Mouse (Mus musculus) liver, embryonic 13.5 days (tissue): ENCODE measurements around the gene Pxk. TPM values are rescaled to one million over a fixed set of nuclear protein-coding genes. Genes with fewer than 3 reads are reported as not detected.
"Not testable (repeated sequence)": the region's sequence is repeated elsewhere in the genome, so short reads cannot be mapped to it uniquely, and the experiment has no call there.

Source experiments
- ATAC-seq: fragments of 200-750 bp; cut with Nextera tagmentation; 2 replicates; pipeline ENCODE4 v1.8.0; 2017; ENCODE audit warnings: low read depth, mild to moderate bottlenecking, moderate number of reproducible peaks, moderate library complexity
- DNase-seq: peaks from one replicate; pipeline ENCODE4 v3.0.0; 2022
- H3K27ac ChIP-seq: fragments of 300-500 bp; sonication (generic); 2 replicates; pipeline ENCODE4 v1.5.1; 2015; ENCODE audit warnings: moderate library complexity, mild to moderate bottlenecking, inconsistent platforms
- H3K27me3 ChIP-seq: fragments of 300-500 bp; sonication (generic); 2 replicates; pipeline ENCODE4 v1.6.1; 2015; ENCODE audit warnings: mild to moderate bottlenecking, inconsistent platforms
- H3K36me3 ChIP-seq: fragments of 300-500 bp; sonication (generic); 2 replicates; pipeline ENCODE4 v1.6.1; 2015; ENCODE audit warnings: mild to moderate bottlenecking, inconsistent platforms
- H3K4me1 ChIP-seq: fragments of 300-500 bp; sonication (generic); replicated peaks from 2 replicates; pipeline ENCODE4 v1.6.1; 2015; ENCODE audit warnings: inconsistent platforms
- H3K4me2 ChIP-seq: fragments of 300-500 bp; sonication (generic); 2 replicates; pipeline ENCODE4 v1.6.1; 2015; ENCODE audit warnings: inconsistent platforms, mild to moderate bottlenecking, moderate library complexity
- H3K4me3 ChIP-seq: fragments of 300-500 bp; sonication (generic); replicated peaks from 2 replicates; pipeline ENCODE4 v1.5.1; 2015; ENCODE audit warnings: mild to moderate bottlenecking, inconsistent platforms
- H3K9ac ChIP-seq: fragments of 300-500 bp; sonication (generic); 2 replicates; pipeline ENCODE4 v1.6.1; 2015; ENCODE audit warnings: mild to moderate bottlenecking, inconsistent platforms
- H3K9me3 ChIP-seq: fragments of 300-500 bp; sonication (generic); replicated peaks from 2 replicates; pipeline ENCODE4 v1.6.1; 2016; ENCODE audit warnings: inconsistent platforms
- WGBS: fragments of 180-500 bp; shearing (Covaris S2); methylation state at CpG from one replicate; pipeline ENCODE4 v1.1.7; 2015; ENCODE audit not compliant: insufficient replicate concordance; 5-methylcytosine and 5-hydroxymethylcytosine counted together
- polyA plus RNA-seq: library from polyadenylated mRNA; unstranded; fragments of >200 nt; fragmentation: Nextera tagmentation; extraction: Ambion mirVana; gene quantifications from 2 replicates; pipeline ENCODE4 v1.2.1, GENCODE M21; 2015

The Pxk gene
- polyA plus RNA-seq, 1 experiment from 2014 or later = 9.7 TPM

DNA sequence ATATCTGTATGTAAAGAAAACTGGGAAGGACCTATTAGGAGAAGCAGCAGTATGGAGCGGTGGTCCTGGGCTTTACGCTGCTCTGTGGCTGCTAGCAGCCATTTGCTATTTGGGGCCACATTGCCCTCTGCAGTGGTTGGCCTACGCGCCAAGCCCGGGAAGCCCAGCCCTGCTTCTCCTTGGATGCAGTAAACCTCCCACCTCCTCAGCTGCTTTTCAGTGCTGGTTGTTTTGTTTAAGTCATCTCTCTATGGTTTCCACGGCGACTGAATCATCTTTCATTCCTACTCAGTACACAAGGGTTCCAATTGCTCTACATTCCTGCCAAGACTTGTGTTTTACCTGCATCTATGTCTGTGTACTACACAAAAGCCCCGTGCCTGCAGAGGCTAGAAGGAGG is 50.8 kb downstream of the Pxk start:
- ATAC-seq (no peak), DNase-seq (no peak)
- Histone ChIP-seq H3K27ac (no peak overlapping the region), H3K36me3 (peaks cover 23% of the 10 kb centered on the region), H3K9me3 (no peaks in the 10 kb centered on the region), H3K27me3 (no peaks in the 10 kb centered on the region), H3K4me3 (no peak overlapping the region), H3K9ac (no peak overlapping the region), H3K4me1 (no peaks in the 10 kb centered on the region), H3K4me2 (no peak overlapping the region)
- 79% methylated on average over 8 of the region's 8 CpGs for WGBS

DNA sequence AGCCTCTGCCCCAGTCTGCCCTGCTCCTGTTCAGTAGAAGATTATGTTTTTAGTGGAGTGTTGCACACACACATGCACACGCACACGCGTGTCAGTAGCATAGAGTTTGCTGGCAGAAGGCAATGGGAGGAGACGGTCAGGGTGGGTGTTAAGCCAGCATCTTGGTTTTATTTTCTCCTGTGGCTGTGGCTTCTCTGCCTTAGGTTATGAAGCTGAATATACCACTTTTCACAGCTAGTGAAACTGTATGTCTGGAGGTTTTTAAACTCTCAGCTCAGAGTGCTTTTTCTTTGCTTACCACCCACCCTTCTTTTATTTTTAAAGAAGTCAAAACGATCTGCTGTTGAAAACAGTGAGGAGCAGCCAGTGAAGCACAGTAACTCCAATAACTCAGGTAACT is 53.7 kb downstream of the Pxk start:
- no peak for DNase-seq
- H3K9me3 ChIP-seq = no peaks in the 10 kb centered on the region
- H3K4me1 ChIP-seq = no peaks in the 10 kb centered on the region
- no peaks in the 10 kb centered on the region for H3K27me3 ChIP-seq
- H3K4me2 ChIP-seq = no peak overlapping the region
- peaks cover 7% of the 10 kb centered on the region for H3K36me3 ChIP-seq
- no peak overlapping the region for H3K4me3 ChIP-seq
- H3K27ac ChIP-seq = no peak overlapping the region
- H3K9ac ChIP-seq = no peak overlapping the region
- 83% methylated on average over 5 of the region's 5 CpGs for WGBS
- ATAC-seq = no peak

DNA sequence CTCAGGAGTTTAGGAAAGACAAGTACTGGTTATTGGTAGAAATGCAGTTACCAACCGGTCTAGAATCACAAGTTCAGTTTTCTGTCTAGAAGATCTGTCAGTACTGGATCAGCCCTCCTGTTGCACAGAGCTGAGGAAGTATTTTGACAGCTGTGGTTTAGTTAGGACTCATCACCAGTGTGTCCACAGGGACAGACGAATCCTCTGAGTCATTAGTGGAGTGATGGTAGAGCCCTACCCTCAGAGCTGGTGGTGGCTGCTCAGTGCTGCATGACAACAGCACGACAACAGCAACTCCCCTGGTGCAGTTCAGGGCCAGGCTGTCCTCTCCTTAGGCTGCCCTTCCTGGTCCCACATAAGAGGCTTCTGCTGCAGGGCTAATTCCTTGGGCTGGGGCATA is 56.1 kb downstream of the Pxk start:
- H3K4me1 ChIP-seq = no peaks in the 10 kb centered on the region
- ATAC-seq (0 out of 2 replicates have a peak, but pooled peaks have one; percentile 34), DNase-seq (no peak)
- 37% methylated on average over 3 of the region's 3 CpGs for WGBS
- no peak overlapping the region for H3K9ac ChIP-seq
- no peak overlapping the region for H3K4me2 ChIP-seq
- H3K9me3 ChIP-seq = no peaks in the 10 kb centered on the region
- no peaks in the 10 kb centered on the region for H3K27me3 ChIP-seq
- no peak overlapping the region for H3K27ac ChIP-seq
- H3K36me3 ChIP-seq = peaks cover 7% of the 10 kb centered on the region; the same call in 1 of the 2 replicates
- no peak overlapping the region for H3K4me3 ChIP-seq

DNA sequence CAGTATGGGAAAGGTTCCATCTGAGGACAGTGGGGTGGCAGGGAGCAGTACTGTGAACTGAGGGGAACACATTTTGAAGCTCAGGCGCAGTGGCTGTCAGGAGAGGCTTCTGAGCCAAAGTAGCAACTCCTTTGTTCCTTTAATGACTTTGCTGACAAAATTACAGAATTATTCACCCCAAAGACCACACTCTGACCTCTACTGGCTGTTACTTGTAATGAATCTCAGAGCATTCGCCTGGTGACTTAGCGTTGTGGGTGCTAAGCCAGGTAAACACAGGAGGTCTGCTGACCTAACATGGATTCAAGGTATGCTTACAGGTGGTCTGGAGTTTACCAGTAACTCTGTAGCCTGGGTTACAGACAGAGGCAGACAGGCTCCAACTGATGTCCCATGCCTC is 58.9 kb downstream of the Pxk start:
- no peak for DNase-seq
- whole genome bisulfite sequencing = 47% methylated on average over 3 of the region's 3 CpGs
- no peaks in the 10 kb centered on the region for H3K27me3 ChIP-seq
- H3K4me1 ChIP-seq = no peaks in the 10 kb centered on the region
- no peaks in the 10 kb centered on the region for H3K9me3 ChIP-seq
- H3K4me2 ChIP-seq = no peak overlapping the region
- peaks cover 7% of the 10 kb centered on the region for H3K36me3 ChIP-seq
- no peak overlapping the region for H3K9ac ChIP-seq
- ATAC-seq = no peak
- H3K27ac ChIP-seq = no peak overlapping the region
- no peak overlapping the region for H3K4me3 ChIP-seq

DNA sequence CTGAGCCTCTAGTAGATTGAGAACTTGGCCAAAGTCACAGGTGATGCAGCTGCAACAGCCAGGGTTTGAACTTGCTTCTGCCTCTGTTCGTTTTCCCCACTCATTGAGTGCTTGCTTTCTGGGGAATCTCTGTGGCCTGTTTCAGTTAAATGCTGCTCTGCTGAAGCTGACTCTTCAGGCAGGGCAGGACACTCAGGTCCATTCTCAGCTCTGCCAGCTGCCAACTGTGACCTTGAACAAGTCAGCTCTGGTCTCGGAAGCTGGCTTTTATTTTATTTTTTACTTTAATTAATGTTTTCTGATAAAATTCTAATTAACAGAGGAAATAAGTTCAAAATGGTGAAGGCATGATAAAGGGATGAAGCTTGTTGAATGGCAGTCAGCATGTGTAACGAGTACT is 60.7 kb downstream of the Pxk start:
- Histone ChIP-seq H3K27ac (no peak overlapping the region), H3K4me1 (no peaks in the 10 kb centered on the region), H3K27me3 (no peaks in the 10 kb centered on the region), H3K9me3 (no peaks in the 10 kb centered on the region), H3K4me3 (no peak overlapping the region), H3K36me3 (peaks cover 18% of the 10 kb centered on the region), H3K9ac (no peak overlapping the region), H3K4me2 (no peak overlapping the region)
- no peak for DNase-seq
- WGBS = 71% methylated on average over 3 of the region's 3 CpGs
- ATAC-seq = no peak

DNA sequence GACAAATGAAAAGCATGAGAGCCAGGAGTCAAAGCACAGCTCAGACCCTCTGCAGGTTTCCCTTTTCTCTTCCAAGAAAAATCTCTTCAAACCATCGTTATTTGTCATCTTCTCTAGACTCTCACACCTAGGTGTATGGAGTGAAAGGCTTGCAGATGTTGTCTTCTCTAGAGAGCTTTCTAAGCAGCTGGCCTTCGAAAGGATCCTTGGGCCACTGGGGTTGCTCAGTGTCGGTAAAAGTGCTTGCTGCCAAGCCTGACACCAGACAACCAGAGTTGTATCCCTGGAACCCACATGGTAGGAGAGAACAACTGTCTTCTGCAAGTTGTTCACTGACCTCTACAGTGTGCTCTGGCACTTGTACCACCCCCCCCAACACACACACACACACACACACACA is 61.1 kb downstream of the Pxk start:
- Histone ChIP-seq H3K4me1 (no peaks in the 10 kb centered on the region), H3K27me3 (no peaks in the 10 kb centered on the region), H3K4me3 (no peak overlapping the region), H3K9ac (no peak overlapping the region), H3K36me3 (peaks cover 22% of the 10 kb centered on the region), H3K4me2 (no peak overlapping the region), H3K27ac (no peak overlapping the region), H3K9me3 (no peaks in the 10 kb centered on the region)
- whole genome bisulfite sequencing = 71% methylated on average over 3 of the region's 3 CpGs
- ATAC-seq = no peak
- no peak for DNase-seq

DNA sequence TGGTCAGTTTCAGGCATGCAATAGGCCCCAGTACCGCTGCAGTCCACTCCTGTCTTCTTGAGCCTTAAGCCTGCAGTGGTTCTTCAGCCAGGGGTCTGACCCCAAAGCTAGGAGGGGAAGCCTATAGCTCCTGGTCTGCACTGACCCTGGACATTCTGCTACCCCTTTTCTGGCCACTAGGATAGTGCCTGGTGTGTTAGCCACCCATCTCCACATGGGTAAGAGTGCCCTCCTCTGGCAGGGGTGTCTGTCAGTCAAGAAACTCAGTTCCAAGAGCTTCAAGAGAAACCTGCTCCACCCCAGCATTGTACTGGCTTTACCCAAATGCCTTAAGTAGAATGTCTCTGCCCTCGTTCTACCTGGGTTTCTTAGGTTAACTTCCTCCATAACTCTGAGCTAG is 63.8 kb downstream of the Pxk start:
- WGBS = 79% methylated on average over 2 of the region's 2 CpGs
- H3K4me1 ChIP-seq = no peaks in the 10 kb centered on the region
- ATAC-seq = no peak
- DNase-seq = no peak
- H3K27ac ChIP-seq = no peak overlapping the region
- H3K4me2 ChIP-seq = no peak overlapping the region
- H3K9ac ChIP-seq = no peak overlapping the region
- no peak overlapping the region for H3K4me3 ChIP-seq
- no peaks in the 10 kb centered on the region for H3K9me3 ChIP-seq
- no peaks in the 10 kb centered on the region for H3K27me3 ChIP-seq
- peaks cover 45% of the 10 kb centered on the region for H3K36me3 ChIP-seq

DNA sequence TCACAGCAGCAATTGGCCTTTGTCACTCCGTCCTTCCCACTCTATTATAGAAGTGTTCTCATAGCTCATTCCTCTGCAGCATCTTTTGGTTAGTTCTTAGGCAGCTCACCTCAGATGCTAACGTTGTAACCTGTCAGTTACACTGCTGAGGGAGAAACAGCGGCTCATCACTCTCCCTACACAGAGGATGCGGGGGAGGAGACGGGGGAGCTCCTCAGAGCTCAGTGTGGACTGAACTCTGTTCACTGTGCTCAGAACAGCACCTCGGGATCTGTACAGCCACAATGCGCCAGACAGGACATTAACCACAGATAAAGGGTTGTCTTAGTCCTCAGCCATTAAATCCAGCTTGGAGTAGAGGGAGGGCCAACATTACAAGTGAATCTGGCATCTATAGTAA is 66.5 kb downstream of the Pxk start:
- DNase-seq (no peak), ATAC-seq (no peak)
- Histone ChIP-seq H3K36me3 (peaks cover 72% of the 10 kb centered on the region), H3K4me1 (no peaks in the 10 kb centered on the region), H3K4me3 (no peak overlapping the region), H3K27ac (no peak overlapping the region), H3K9me3 (no peaks in the 10 kb centered on the region), H3K9ac (no peak overlapping the region), H3K27me3 (no peaks in the 10 kb centered on the region), H3K4me2 (no peak overlapping the region)
- 72% methylated on average over 7 of the region's 7 CpGs for WGBS

DNA sequence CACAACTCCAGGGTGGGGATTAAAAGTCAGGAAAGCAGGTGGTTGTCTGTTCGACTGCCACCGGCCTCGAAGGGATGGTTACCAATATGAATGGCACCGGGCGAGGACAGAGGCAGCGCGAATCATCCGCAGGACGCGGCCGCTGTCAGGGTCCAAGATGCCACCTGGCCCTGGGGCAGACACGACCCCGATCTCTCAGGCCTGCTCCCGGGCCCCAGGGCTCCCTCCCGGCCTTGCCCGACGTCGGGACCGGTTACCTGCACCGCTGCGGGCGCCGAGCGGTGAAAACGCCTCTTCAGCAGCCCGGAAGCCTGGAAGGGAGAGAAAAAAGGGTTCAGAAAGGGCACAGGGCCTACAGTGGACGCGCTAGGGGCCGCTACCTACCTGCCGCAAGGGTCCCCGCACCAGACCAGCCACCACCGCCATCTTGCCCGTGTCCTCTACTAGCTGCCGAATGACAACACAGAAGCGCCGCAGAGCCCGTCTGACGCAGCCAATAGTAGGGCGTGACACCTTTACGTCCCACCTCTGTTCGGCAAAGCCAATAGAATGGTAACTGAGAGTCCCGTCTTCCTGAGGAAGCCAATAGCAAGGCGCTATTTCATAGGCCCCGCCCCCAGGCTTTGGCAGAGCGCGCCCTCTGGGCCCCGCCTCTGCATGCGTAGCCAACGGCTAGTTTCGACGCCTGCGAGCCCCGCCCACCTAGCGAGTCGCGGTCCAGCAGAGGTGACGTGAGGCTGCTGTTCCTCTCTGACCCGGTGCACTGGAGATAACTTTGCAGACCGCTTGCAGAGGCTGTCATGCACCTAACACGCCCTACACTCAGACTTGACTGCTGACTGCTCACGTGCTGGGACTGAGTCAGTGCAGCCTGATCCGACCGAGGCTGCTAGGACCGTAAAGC is 74.7 kb downstream of the Pxk start, which contains the start of gene Pdhb:
Pdhb (minus strand) TSS at position 519 of the 904 bp plus-strand sequence.
- no peaks in the 10 kb centered on the region for H3K9me3 ChIP-seq
- ATAC-seq (peak; percentile 97), DNase-seq (peak; percentile 99)
- H3K4me1 ChIP-seq = peaks cover 15% of the 10 kb centered on the region
- peaks cover 33% of the 10 kb centered on the region for H3K36me3 ChIP-seq
- H3K27ac ChIP-seq = peak within 1 kb of the TSS; percentile 87
- peak within 1 kb of the TSS; percentile 83 for H3K4me2 ChIP-seq
- under 1% methylated on average over 64 of the region's 64 CpGs for WGBS
- peak within 1 kb of the TSS; percentile 80 for H3K4me3 ChIP-seq
- H3K27me3 ChIP-seq = no peaks in the 10 kb centered on the region
- H3K9ac ChIP-seq = peak within 1 kb of the TSS; percentile 85

DNA sequence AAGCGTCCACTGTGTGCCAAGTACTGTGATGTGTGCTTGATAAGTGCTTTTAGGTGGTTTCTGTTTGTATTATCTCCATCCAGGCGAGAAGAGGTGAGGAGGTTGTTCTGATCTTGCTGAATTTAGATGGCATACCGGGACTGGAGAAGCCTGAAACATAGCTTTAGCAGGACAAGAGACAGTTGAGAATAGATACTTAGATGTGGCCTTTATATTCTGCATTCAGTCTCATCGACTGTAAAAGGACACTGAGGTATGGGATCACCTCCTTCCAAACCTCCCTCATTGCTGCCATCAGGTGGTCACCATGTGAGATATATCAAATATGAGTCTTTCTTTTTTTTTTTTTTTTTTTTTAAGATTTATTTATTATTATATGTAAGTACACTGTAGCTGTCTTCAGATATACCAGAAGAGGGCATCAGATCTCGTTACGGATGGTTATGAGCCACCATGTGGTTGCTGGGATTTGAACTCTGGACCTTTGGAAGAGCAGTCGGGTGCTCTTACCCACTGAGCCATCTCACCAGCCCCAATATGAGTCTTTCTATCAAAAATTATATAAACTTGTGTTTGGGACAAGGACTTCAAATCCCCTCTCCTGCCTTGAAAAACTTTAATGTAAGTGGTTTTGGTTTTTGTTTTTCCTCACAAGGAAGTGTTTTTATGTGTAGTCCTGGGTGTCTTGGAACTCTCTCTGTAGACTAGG is 75.7 kb downstream of the Pxk start:
- Histone ChIP-seq H3K27ac (peak overlapping the region; percentile 87), H3K4me1 (peaks cover 15% of the 10 kb centered on the region), H3K4me2 (peak overlapping the region; percentile 83), H3K4me3 (peak overlapping the region; percentile 55), H3K36me3 (peaks cover 23% of the 10 kb centered on the region), H3K9ac (peak overlapping the region; percentile 69)
- not testable (repeated sequence) for H3K9me3 ChIP-seq, H3K27me3 ChIP-seq, DNase-seq, ATAC-seq
- 22% methylated on average over 7 of the region's 7 CpGs for WGBS

DNA sequence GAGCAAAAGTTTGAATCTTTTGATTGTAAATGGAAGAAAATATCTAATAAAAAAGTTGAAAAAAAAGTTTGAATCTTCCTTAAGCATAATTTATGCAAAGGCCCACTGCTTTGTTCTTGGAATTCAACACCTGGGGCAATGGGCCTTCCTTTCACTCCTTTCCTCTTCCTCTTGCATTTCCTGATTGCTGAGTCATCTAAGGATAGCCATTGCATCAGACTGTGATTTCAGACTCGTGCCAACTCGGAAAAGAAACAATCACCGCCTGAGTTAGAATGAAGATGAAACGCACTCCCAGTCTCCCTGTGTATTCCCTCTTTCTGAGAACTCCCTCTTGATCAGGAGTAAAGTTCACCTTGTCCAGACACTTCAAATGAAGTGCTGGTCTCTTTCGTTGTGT is 76.6 kb downstream of the Pxk start:
- DNase-seq (no peak), ATAC-seq (no peak)
- no peaks in the 10 kb centered on the region for H3K27me3 ChIP-seq
- H3K4me2 ChIP-seq = no peak overlapping the region
- peaks cover 15% of the 10 kb centered on the region for H3K4me1 ChIP-seq
- H3K4me3 ChIP-seq = no peak overlapping the region
- H3K9ac ChIP-seq = no peak overlapping the region
- H3K36me3 ChIP-seq = peaks cover 14% of the 10 kb centered on the region
- H3K27ac ChIP-seq = no peak overlapping the region
- 58% methylated on average over 5 of the region's 5 CpGs for WGBS
- no peaks in the 10 kb centered on the region for H3K9me3 ChIP-seq
